8 mouse cellular contexts compared by ENCODE assay signal in genomic region chr5:34915801-34916200, GRCm38 (mm10). TPM values are rescaled to one million over a fixed set of nuclear protein-coding genes. Genes with fewer than 3 reads are reported as not detected.
A peak's percentile ranks its signal among the peaks of the same experiment; 100 is the strongest.
DNase-seq lines count a peak whose midpoint lies in the region; ATAC-seq and TF ChIP-seq lines count a peak whose summit lies in the region.

No protein-coding gene starts in this region.

- H3K27me3 ChIP-seq in kidney, adult 2 months (replicated peaks; ENCODE audit: control insufficient read depth, insufficient read depth, low read length): no peaks in the 10 kb centered on the region
- H3K27me3 ChIP-seq in limb, embryonic 12.5 days: no peaks in the 10 kb centered on the region
- H3K27me3 ChIP-seq in midbrain, embryonic 16.5 days (ENCODE audit: control insufficient read depth, insufficient read depth, low read depth, low read length): no peaks in the 10 kb centered on the region
- H3K27me3 ChIP-seq in stomach, embryonic 14.5 days (ENCODE audit: control insufficient read depth, insufficient read depth, low read length): no peaks in the 10 kb centered on the region

- no peaks in the 10 kb centered on the region for H3K36me3 ChIP-seq in kidney, adult 2 months (ENCODE audit: control insufficient read depth, insufficient read depth, low read length)
- peaks cover 2% of the 10 kb centered on the region; the same call in 1 of the 2 replicates for H3K36me3 ChIP-seq in limb, embryonic 12.5 days
- H3K36me3 ChIP-seq in midbrain, embryonic 16.5 days (ENCODE audit: control insufficient read depth, insufficient read depth, low read length): 0 out of 2 replicates have a peak, but pooled peaks cover 2% of the 10 kb centered on the region
- no peaks in the 10 kb centered on the region for H3K36me3 ChIP-seq in stomach, embryonic 14.5 days (ENCODE audit: control insufficient read depth, insufficient read depth, low read length)

- no peak overlapping the region for H3K4me3 ChIP-seq in kidney, adult 2 months (ENCODE audit: insufficient read depth, low read depth, low read length)
- no peak overlapping the region for H3K4me3 ChIP-seq in limb, embryonic 12.5 days (replicated peaks)
- H3K4me3 ChIP-seq in midbrain, embryonic 16.5 days (ENCODE audit: low read depth, low read length): no peak overlapping the region
- no peak overlapping the region for H3K4me3 ChIP-seq in stomach, embryonic 14.5 days (ENCODE audit: low read depth, low read length)

- no peaks in the 10 kb centered on the region for H3K4me1 ChIP-seq in kidney, adult 2 months (ENCODE audit: control insufficient read depth, insufficient read depth, low read length)
- peaks cover 7% of the 10 kb centered on the region; the same call in 1 of the 2 replicates for H3K4me1 ChIP-seq in limb, embryonic 12.5 days (replicated peaks)
- H3K4me1 ChIP-seq in midbrain, embryonic 16.5 days (ENCODE audit: control insufficient read depth, insufficient read depth, low read length): peaks cover 11% of the 10 kb centered on the region
- H3K4me1 ChIP-seq in stomach, embryonic 14.5 days (ENCODE audit: control insufficient read depth, insufficient read depth, low read length): peaks cover 4% of the 10 kb centered on the region; the same call in 1 of the 2 replicates

- peak; percentile 95 for TF ChIP-seq CTCF in kidney, adult 2 months (conservative IDR thresholded peaks at IDR 0.05; ENCODE audit: insufficient read depth, insufficient read length, low read depth, low read length)

- peak; percentile 52; the same call in 1 of the 2 replicates for ATAC-seq in limb, embryonic 12.5 days (ENCODE audit: insufficient number of reproducible peaks, insufficient read depth, low FRiP score, low TSS enrichment, low read depth)
- peak; percentile 74 for ATAC-seq in midbrain, embryonic 16.5 days
- ATAC-seq in stomach, embryonic 14.5 days (ENCODE audit: insufficient number of reproducible peaks, insufficient read depth, low FRiP score, low read depth): peak; percentile 56; the same call in 1 of the 2 replicates

- peak; percentile 86 for DNase-seq in 3T3-L1 (ENCODE audit: low read depth, low spot score)
- DNase-seq in adrenal gland, adult 2 months: peak; percentile 77
- peak; percentile 80 for DNase-seq in embryo, embryonic 11 days
- peak; percentile 78 to 85 for DNase-seq in heart, adult 18-20 months
- peak; percentile 75 for DNase-seq in kidney, adult 2 months

- no peak overlapping the region for H3K4me2 ChIP-seq in limb, embryonic 12.5 days
- H3K4me2 ChIP-seq in midbrain, embryonic 16.5 days (ENCODE audit: low read length): no peak overlapping the region
- H3K4me2 ChIP-seq in stomach, embryonic 14.5 days (replicated peaks; ENCODE audit: low read depth, low read length): no peak overlapping the region

- H3K27ac ChIP-seq in kidney, adult 2 months (ENCODE audit: insufficient read depth, low read depth, low read length): no peak overlapping the region
- no peak overlapping the region for H3K27ac ChIP-seq in limb, embryonic 12.5 days
- H3K27ac ChIP-seq in midbrain, embryonic 16.5 days (ENCODE audit: low read length): no peak overlapping the region
- no peak overlapping the region for H3K27ac ChIP-seq in stomach, embryonic 14.5 days (ENCODE audit: low read length)

- no peak overlapping the region for H3K9ac ChIP-seq in limb, embryonic 12.5 days (replicated peaks)
- no peak overlapping the region for H3K9ac ChIP-seq in midbrain, embryonic 16.5 days (ENCODE audit: low read depth, low read length)
- H3K9ac ChIP-seq in stomach, embryonic 14.5 days (replicated peaks; ENCODE audit: low read depth, low read length): no peak overlapping the region

- H3K9me3 ChIP-seq in limb, embryonic 12.5 days: no peaks in the 10 kb centered on the region
- no peaks in the 10 kb centered on the region for H3K9me3 ChIP-seq in midbrain, embryonic 16.5 days (replicated peaks; ENCODE audit: control insufficient read depth, low read length, poor library complexity, severe bottlenecking)
- H3K9me3 ChIP-seq in stomach, embryonic 14.5 days (ENCODE audit: control insufficient read depth, low read depth, low read length): no peaks in the 10 kb centered on the region

- no peak for TF ChIP-seq POLR2A in kidney, adult 2 months (IDR thresholded peaks at IDR 0.05; ENCODE audit: low read depth, low read length)

- 3% methylated on average over 1 of the region's 1 CpGs for WGBS in kidney, adult 2 months
- WGBS in limb, embryonic 12.5 days: 23% methylated on average over 1 of the region's 1 CpGs
- 11% methylated on average over 1 of the region's 1 CpGs for WGBS in midbrain, embryonic 16.5 days
- 15% methylated on average over 1 of the region's 1 CpGs for WGBS in stomach, embryonic 14.5 days

RNA-seq across cellular contexts. Expression of gene Msantd1, which starts 8.0 kb away (rescaled TPM):
- total RNA-seq in adrenal gland, adult 2 months (2021): 1 to 10 TPM in 1 of 2 experiments, under 1 TPM in 1; 0.45 to 2.6 TPM
- 3.6 and 4.0 TPM in 2 replicates for polyA plus RNA-seq in adrenal gland, adult 2 months (2012; rRNA removed)
- under 1 TPM; 0.27 to 0.62 TPM for total RNA-seq in heart, adult 18-20 months (2021)
- polyA plus RNA-seq in kidney, adult 2 months (2012; rRNA removed): 1.1 and 1.8 TPM in 2 replicates
- 0.42 and 0.73 TPM in 2 replicates for polyA plus RNA-seq in limb, embryonic 12.5 days (2016; fragmentation: Nextera tagmentation; extraction: Ambion mirVana)
- polyA plus RNA-seq in midbrain, embryonic 16.5 days (2015; fragmentation: Nextera tagmentation; extraction: Ambion mirVana): 6.8 and 8.9 TPM in 2 replicates
- 0.69 and 0.81 TPM in 2 replicates for polyA plus RNA-seq in stomach, embryonic 14.5 days (2014; fragmentation: Nextera tagmentation; extraction: Ambion mirVana)

RNA-seq across cellular contexts. Expression of gene Rgs12, which starts 33.4 kb away (rescaled TPM):
- 10 to 100 TPM; 15.0 to 25.8 TPM for total RNA-seq in adrenal gland, adult 2 months (2021)
- 34.7 and 39.2 TPM in 2 replicates for polyA plus RNA-seq in adrenal gland, adult 2 months (2012; rRNA removed)
- total RNA-seq in heart, adult 18-20 months (2021): 10 to 100 TPM; 18.9 to 20.4 TPM
- 14.1 and 20.7 TPM in 2 replicates for polyA plus RNA-seq in kidney, adult 2 months (2012; rRNA removed)
- polyA plus RNA-seq in limb, embryonic 12.5 days (2016; fragmentation: Nextera tagmentation; extraction: Ambion mirVana): 57.3 and 59.7 TPM in 2 replicates
- polyA plus RNA-seq in midbrain, embryonic 16.5 days (2015; fragmentation: Nextera tagmentation; extraction: Ambion mirVana): 42.3 and 52.9 TPM in 2 replicates
- polyA plus RNA-seq in stomach, embryonic 14.5 days (2014; fragmentation: Nextera tagmentation; extraction: Ambion mirVana): 34.2 and 37.4 TPM in 2 replicates
